Mouse (Mus musculus): ENCODE results near the gene Ssu72. TPM values are rescaled to one million over a fixed set of nuclear protein-coding genes. Genes with fewer than 3 reads are reported as not detected.
A peak's percentile ranks its signal among the peaks of the same experiment; 100 is the strongest.

Ssu72 gene
- polyA plus RNA-seq, 1 experiment, result 80.5 TPM

DNA sequence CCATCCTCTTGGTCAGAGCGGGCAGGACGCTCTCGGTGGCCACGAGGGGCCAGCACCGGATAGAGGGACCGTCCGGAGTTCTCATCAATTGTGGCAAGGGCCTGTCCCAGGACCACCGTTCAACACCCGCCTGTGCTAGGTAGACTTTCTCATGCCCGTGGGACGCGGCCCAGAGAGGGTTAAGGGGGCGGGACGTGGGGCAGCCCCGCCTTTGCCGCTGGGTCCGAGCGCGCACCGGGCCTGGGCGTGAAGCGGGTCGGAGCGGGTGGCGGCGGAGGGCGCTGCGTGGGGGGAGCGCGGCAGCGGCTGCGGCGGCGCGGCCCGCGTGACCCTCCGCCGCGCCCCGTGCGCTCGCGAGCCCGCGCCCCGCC is 10.5 kb upstream of the Ssu72 start, which contains the start of gene Fndc10:
Fndc10 (plus strand) TSS at position 232 of the 371 bp plus-strand sequence.
- peak within 1 kb of the TSS; percentile 68 for H3K4me3 ChIP-seq (ENCODE audit: insufficient read depth, low read depth, low read length)
- H3K4me1 ChIP-seq (ENCODE audit: control insufficient read depth, insufficient read depth, insufficient read length, low read length), result no peaks in the 10 kb centered on the region; the same call in 1 of the 2 replicates
- no peak within 1 kb of the TSS for H3K27ac ChIP-seq (replicated peaks; ENCODE audit: low read depth, low read length)

DNA sequence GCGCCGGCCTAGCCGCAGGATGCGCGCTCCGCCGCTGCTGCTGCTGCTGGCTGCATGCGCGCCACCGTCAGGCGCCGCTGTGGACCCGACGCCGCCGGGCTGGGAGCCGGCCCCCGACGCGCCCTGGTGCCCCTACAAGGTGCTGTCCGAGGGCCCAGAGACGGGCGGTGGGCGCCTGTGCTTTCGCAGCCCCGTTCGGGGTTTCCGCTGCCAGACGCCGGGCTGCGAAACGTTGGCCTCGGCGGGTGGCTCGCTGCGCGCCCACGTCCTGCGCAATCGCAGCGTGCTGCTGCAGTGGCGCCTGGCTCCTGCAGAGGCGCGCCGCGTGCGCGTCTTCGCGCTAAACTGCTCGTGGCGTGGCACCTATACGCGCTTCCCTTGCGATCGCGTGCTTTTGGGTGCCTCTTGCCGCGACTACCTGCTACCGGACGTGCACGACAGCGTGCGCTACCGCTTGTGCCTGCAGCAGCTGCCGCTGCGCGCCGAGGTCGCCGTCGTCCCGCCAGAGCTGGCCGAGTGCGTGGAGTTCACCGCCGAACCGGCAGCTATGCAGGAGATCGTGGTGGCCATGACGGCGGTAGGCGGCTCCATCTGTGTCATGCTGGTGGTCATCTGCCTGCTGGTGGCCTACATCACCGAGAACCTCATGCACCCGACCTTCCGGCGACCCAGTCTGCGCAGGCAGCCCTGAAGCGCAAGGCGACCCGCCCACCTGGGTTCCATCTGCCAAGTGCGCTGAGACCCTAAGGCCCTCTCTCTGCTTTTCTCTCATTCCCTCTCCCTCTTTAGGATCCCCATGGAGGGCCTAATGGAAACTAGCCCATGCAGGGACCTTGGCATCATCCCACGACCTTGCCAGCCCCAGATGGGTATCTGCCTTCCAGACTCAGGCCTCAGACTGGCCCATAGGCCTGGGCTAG is 9.9 kb upstream of the Ssu72 start:
- no peaks in the 10 kb centered on the region; the same call in 1 of the 2 replicates for H3K4me1 ChIP-seq (ENCODE audit: control insufficient read depth, insufficient read depth, insufficient read length, low read length)
- no peak overlapping the region for H3K27ac ChIP-seq (replicated peaks; ENCODE audit: low read depth, low read length)
- H3K4me3 ChIP-seq (ENCODE audit: insufficient read depth, low read depth, low read length), result peak overlapping the region; percentile 68

DNA sequence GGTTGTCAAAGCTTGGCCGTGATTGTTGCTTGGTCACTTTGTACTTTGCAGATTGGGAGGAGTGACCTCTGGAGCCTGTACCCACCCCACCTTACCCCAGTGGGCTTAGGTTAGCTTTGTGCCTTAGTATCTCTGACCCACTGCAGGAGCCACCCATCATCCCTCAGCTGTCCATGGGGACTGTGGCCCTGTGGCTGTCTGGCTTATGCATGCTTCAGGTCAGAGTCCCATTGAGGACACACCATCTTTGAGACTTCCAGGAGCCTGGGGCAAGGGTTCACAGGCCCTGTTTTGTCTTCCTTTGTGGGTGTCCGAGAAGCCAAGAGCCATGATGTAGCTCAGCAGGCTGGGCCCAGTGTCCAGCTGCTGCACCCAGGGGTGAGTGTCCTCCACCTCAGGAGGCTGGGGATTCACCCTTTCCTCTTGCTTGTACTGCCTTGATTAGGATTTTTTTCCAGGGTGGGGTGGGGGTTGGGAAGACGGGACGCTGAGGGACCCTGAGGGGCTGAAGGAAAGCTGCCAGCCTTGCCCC is 9.0 kb upstream of the Ssu72 start:
- Histone ChIP-seq H3K4me1 (ENCODE audit: control insufficient read depth, insufficient read depth, insufficient read length, low read length) (no peaks in the 10 kb centered on the region; the same call in 1 of the 2 replicates), H3K27ac (replicated peaks; ENCODE audit: low read depth, low read length) (no peak overlapping the region), H3K4me3 (ENCODE audit: insufficient read depth, low read depth, low read length) (peak overlapping the region; percentile 68; the same call in 1 of the 2 replicates)

DNA sequence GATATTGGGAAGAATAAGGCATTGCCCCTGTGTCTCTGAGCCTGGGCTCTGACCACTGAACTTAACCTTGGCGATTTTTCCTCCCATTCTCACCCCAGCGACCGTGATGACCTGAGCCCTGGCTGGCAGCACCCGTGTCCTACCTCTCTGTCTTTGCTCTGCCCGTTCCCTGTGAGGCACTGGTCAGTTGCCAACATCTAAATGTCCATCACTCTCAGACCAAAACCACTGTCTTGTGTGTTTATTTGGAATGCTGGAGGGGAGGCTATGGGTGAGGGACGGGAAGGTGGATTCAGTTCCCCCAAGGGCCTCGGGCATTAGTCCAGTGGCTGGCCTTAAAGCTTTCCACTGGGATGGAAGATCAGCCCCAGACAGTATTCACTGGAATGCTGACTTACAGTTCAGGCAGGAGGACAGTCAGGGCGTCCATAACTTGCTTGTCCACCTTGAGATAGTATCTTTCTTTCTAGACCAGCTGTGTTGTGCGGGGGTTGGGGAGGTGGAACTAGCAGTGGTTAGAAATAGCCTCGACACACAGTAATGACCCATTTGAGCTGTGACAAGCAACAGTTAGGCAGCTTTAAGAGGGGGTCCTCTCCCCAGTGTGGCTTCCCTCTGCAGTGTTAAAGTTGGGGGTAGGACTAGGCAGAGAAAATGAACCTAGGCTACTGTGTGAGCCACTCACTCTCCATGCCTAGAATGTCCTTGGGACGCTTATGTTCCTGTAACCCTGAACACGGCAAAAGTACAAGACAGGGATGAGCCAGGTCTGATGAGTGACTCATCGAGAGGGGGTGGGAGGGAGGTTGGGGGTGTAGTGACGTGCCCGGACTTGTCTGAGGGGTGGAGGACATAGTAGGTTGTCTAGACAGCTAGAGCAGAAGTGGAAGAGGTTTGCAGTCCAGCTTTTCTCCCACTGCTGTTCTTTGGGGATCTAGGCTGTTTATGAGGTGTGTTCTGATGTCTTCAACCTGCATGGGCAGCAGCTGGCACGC is 8.0 kb upstream of the Ssu72 start:
- Histone ChIP-seq H3K4me1 (ENCODE audit: control insufficient read depth, insufficient read depth, insufficient read length, low read length) (no peaks in the 10 kb centered on the region; the same call in 1 of the 2 replicates), H3K27ac (replicated peaks; ENCODE audit: low read depth, low read length) (no peak overlapping the region), H3K4me3 (ENCODE audit: insufficient read depth, low read depth, low read length) (no peak overlapping the region)

- Histone ChIP-seq H3K4me1 (ENCODE audit: control insufficient read depth, insufficient read depth, insufficient read length, low read length) (no peaks in the 10 kb centered on the region), H3K27ac (replicated peaks; ENCODE audit: low read depth, low read length) (no peak overlapping the region), H3K4me3 (ENCODE audit: insufficient read depth, low read depth, low read length) (no peak overlapping the region)
These were observed 4.2 kb upstream of the Ssu72 start for GRCm38 (mm10) chr4:155700425-155700824.

DNA sequence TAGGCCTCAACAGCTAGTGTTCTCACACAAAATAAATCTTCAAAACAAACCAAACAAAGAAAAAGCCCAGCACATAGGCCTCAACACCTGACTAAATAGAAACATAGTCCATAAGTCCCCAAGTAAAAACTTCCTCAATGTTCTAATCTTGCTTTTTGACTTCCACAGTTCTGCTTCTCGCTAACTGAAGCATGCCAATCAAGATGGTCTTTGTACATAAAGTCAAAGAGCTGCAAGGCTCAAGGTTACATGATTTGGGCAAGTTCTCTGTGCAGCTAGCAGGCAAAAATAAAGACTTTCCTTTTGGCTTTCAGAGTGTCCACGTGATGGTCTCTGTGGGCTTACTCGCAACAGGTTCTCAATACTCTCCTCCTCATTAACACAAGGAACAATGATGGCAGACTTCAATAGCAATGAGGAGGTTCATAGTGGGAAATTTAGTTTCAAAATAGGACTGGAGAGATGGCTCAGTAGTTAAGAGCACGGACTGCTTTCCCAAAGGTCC is 1.1 kb upstream of the Ssu72 start:
- no peak overlapping the region for H3K4me3 ChIP-seq (ENCODE audit: insufficient read depth, low read depth, low read length)
- H3K4me1 ChIP-seq (ENCODE audit: control insufficient read depth, insufficient read depth, insufficient read length, low read length), result no peaks in the 10 kb centered on the region

DNA sequence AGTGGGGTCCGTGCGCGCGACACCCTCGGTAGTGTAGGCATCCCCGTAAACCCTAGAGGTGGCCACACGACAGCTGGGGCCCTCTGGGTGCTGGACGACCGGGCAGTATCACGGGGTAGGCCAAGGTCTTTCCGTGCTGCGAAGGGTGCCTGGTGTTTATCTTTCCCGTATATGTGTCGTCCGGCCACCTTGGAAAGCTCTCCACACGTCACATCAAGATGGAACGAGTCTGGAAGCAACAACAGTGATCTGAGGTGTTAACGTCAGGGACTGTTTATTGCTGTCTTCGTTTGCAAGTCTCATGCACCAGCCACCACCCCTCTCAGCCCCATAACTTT is 961 bp downstream of the Ssu72 start:
- H3K27ac ChIP-seq (replicated peaks; ENCODE audit: low read depth, low read length), result peak overlapping the region; percentile 92
- H3K4me3 ChIP-seq (ENCODE audit: insufficient read depth, low read depth, low read length), result peak overlapping the region; percentile 73
- H3K4me1 ChIP-seq (ENCODE audit: control insufficient read depth, insufficient read depth, insufficient read length, low read length), result peaks cover 9% of the 10 kb centered on the region; the same call in 1 of the 2 replicates

More for the DNA sequence above, 1.1 kb upstream of the Ssu72 start:
- H3K27ac ChIP-seq (replicated peaks; ENCODE audit: low read depth, low read length), result no peak overlapping the region

DNA sequence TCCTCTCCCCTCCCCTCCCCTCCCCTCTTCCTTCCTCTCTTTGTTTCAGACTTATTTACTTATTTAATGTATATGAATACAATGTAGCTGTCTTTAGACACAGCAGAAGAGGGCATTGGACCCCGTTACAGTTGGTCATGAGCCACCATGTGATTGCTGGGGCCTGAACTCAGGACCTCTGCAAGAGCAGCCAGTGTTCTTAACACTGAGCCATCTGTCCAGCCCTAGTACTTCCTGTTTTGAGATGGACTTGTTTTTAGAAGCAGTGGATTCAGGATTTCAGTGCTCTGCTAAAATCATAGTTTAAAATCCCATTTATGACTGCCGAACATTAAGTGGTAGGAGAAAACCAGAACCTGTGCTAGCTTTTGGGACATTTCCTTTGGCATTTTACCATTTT is 4.0 kb downstream of the Ssu72 start:
- H3K4me1 ChIP-seq (ENCODE audit: control insufficient read depth, insufficient read depth, insufficient read length, low read length), result peaks cover 9% of the 10 kb centered on the region; the same call in 1 of the 2 replicates
- H3K27ac ChIP-seq (replicated peaks; ENCODE audit: low read depth, low read length), result no peak overlapping the region; the same call in 1 of the 2 replicates
- H3K4me3 ChIP-seq (ENCODE audit: insufficient read depth, low read depth, low read length), result no peak overlapping the region

DNA sequence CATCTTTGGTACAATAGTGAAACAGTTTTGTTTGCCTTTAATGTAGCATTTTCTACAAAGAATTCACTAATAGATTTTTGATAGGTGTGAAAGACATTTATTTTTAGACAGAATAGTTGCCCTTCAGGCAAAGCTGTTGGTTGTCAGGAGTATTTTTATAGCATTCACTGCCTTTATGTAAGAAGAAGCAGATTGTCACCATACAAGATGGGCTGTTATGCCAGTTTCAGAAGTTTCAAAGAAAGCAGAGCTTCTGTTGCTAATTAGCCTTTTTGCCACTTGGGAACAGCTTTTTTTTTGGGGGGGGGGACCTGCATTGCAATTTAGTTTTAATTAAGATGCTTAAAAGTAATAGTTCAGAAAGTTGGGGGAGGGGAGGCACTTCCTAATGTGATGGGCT is 4.4 kb downstream of the Ssu72 start:
- Histone ChIP-seq H3K27ac (replicated peaks; ENCODE audit: low read depth, low read length) (peak overlapping the region; percentile 77; the same call in 1 of the 2 replicates), H3K4me3 (ENCODE audit: insufficient read depth, low read depth, low read length) (no peak overlapping the region), H3K4me1 (ENCODE audit: control insufficient read depth, insufficient read depth, insufficient read length, low read length) (peaks cover 9% of the 10 kb centered on the region; the same call in 1 of the 2 replicates)

DNA sequence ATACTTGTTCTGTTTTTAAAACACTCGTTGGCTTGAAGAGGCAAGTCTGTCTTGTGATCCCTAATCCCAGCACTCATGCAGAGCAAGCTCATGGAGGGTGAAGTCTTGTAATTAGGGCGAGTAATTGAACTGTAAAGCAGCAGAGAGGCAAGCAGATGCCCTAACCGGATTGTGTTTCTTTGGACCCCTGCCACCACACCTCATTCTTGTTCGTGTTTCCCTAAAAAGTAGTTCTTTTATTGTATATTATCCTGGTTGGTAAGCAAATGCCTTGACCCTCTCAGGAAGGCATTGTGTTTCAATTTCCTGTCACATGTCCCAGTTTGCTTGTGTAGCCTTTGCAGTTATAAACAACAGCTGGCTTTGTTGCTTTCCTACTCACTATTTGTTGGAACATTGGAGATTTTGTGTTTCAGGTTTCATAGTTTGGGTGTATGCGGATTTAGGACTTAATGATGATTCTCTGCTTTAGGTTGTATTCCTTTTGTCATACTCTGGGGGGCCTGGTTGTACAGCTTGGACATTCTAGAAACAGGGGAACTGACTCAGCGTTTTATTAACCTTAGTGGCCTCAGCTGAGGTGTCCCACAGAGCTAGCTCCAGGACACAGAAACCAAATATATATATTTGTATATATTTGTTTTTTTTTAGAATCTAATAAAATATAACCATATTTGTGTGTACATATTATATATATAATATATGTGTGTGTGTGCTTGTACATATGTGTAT is 6.1 kb downstream of the Ssu72 start:
- peaks cover 9% of the 10 kb centered on the region; the same call in 1 of the 2 replicates for H3K4me1 ChIP-seq (ENCODE audit: control insufficient read depth, insufficient read depth, insufficient read length, low read length)
- no peak overlapping the region for H3K4me3 ChIP-seq (ENCODE audit: insufficient read depth, low read depth, low read length)
- H3K27ac ChIP-seq (replicated peaks; ENCODE audit: low read depth, low read length), result peak overlapping the region; percentile 77

GRCm38 (mm10) chr4:155721668-155722083 is 17.1 kb downstream of the Ssu72 start:
- Histone ChIP-seq H3K27ac (replicated peaks; ENCODE audit: low read depth, low read length) (no peak overlapping the region), H3K4me1 (ENCODE audit: control insufficient read depth, insufficient read depth, insufficient read length, low read length) (peaks cover 2% of the 10 kb centered on the region; the same call in 1 of the 2 replicates), H3K4me3 (ENCODE audit: insufficient read depth, low read depth, low read length) (no peak overlapping the region)

- no peaks in the 10 kb centered on the region for H3K4me1 ChIP-seq (ENCODE audit: control insufficient read depth, insufficient read depth, insufficient read length, low read length)
- H3K4me3 ChIP-seq (ENCODE audit: insufficient read depth, low read depth, low read length), result no peak overlapping the region
- H3K27ac ChIP-seq (replicated peaks; ENCODE audit: low read depth, low read length), result no peak overlapping the region
These were observed 23.4 kb downstream of the Ssu72 start for GRCm38 (mm10) chr4:155727993-155728392.

DNA sequence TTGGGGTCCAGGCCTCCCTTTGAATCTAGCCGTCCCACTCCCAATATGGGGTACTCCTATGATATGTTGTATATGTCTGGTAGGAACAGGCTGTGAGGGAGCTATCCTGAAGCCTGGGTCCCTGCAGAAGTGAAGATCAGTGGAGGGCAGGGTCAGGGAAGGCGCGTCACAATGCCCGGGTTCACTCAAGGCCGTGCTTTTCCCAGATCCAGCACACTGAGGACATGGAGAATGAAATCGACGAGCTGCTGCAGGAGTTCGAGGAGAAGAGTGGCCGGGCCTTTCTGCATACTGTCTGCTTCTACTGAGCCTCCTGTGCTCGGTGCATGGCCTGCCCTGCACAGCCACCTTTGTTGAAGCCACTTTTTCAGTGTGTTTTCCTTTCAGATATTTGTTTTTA is 28.7 kb downstream of the Ssu72 start:
- Histone ChIP-seq H3K4me3 (ENCODE audit: insufficient read depth, low read depth, low read length) (no peak overlapping the region), H3K27ac (replicated peaks; ENCODE audit: low read depth, low read length) (no peak overlapping the region), H3K4me1 (ENCODE audit: control insufficient read depth, insufficient read depth, insufficient read length, low read length) (no peaks in the 10 kb centered on the region)

DNA sequence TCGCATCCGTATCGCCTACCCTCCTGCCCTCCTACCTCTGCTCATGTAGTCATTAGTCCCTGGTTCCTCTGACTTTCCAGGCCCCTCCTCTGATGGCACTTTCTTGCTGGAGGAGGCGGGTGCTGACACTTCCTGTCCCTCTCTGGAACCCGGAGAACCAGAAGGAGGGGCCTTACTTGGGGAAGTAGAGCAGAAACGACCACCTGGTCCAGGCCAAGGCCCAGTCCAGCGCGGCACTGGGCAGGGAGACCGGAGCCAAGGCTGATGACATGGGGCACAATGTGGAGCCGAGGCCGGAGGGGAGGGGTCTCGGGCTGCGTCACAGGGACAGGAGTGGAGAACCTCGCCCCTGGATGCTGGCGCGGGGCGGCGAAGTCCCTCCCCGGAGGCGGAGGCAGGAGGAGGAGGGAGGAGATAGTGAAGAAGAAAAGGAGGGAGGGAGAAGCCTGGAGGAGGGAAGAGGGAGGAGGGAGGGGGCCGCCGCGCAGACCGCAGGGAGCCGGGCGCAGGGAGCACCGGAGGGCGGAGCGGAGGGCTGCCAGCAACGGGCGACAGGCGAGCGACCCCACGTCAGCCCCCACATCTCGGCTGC is 29.8 kb downstream of the Ssu72 start, which contains the start of gene Tmem240:
Tmem240 (plus strand) TSS at position 451 of the 592 bp plus-strand sequence.
- H3K4me1 ChIP-seq (ENCODE audit: control insufficient read depth, insufficient read depth, insufficient read length, low read length), result no peaks in the 10 kb centered on the region
- peak within 1 kb of the TSS; percentile 79 for H3K27ac ChIP-seq (replicated peaks; ENCODE audit: low read depth, low read length)
- H3K4me3 ChIP-seq (ENCODE audit: insufficient read depth, low read depth, low read length), result peak within 1 kb of the TSS; percentile 73
